Mouse (Mus musculus) kidney, adult 8-10 months (tissue): ENCODE results near the gene Cpeb4.
"Not testable (repeated sequence)": the region's sequence is repeated elsewhere in the genome, so short reads cannot be mapped to it uniquely, and the experiment has no call there.

Experiments used
- DNase-seq, 2 experiments: peaks; one replicate each; pipeline ENCODE4 v3.0.0; 2022

Cpeb4 gene

DNA sequence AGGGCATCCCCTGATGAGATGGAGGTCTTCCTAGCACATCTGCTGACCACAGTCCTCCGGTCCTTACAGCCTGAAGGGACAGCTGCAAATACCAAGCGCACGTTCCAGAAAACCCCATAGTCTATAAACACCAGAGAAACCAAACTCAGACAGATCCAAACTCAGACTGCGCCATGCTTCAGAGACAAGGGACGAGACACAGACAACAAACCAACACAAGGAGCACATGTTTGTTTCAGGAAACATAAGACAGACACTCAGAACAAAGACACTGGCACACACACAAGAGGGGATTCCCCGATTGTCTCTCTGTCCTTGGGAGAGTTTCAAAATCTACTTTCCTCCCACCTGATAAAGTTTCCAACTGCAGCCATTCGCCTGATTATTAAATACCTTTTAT, 109.8 kb downstream of the Cpeb4 start:
- DNase-seq, result no peak

DNA sequence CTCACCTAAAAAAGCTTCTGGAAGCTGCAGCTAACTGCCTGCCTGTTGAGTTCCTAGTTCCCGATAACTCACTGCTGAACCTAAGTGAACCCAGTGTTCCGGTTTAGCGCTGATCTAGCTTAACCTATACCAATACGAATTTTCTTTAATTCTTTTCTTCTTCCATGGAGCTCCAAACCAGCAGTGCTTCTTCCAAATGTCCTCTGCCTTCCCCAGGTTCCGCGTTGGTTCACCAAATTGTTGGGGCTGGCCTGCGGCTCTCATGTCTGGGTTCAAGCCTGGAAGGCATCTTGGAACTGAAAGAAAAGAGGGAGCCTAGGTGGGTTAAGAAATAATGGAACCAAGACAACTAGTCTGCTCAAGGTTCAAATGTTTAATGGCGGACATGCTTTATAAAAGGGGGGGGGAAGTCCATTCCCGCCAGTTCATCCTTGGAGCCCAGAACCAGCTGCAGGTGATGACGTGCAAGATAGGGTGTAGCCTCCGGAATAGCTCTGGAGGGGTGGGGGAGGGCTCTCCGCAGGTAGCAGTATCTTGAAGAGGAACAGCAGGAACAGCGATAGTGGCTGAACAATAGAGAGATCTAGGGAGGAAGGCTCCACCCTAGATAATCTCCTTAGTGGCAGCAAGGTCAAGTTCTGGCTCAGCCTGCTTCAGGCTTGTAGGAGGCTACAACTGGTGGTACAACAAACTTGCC, 110.4 kb downstream of the Cpeb4 start:
- DNase-seq, result not testable (repeated sequence)

- DNase-seq, result no peak
Measured at GRCm38 (mm10) chr11:31983249-31983648, 111.2 kb downstream of the Cpeb4 start.

DNA sequence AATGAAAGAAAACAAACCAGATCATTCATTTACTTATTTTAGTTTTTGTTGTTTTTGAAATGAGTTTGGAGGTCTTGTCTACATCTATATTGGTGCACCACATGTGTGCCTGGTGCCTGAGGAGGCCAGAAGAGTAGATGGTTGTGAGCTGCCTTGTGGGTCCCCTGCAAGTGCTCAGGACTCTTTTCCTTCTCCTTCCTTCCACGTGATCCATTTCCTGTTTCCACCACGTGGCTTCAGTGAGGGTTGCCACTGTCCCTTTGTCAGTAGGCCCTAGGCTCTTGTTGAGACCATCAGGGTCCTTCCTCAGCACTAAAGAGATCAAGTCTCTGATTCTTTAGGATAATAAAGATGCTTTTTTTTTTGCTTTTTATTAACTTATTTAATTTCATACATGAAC, 112.8 kb downstream of the Cpeb4 start:
- no peak for DNase-seq
